Mouse (Mus musculus) testis, adult 2 months (tissue): ENCODE data around the gene Maf. TPM values are rescaled to one million over a fixed set of nuclear protein-coding genes. Genes with fewer than 3 reads are reported as not detected.

Experiments
- H3K27ac ChIP-seq: fragments of 200-500 bp; 2 replicates; pipeline ENCODE4 v1.5.1; 2012; ENCODE audit warnings: low read depth, low read length; ENCODE audit not compliant: control insufficient read depth, insufficient read depth
- H3K27me3 ChIP-seq: fragments of 200-500 bp; 2 replicates; pipeline ENCODE4 v1.6.1; 2012; ENCODE audit warnings: mild to moderate bottlenecking, low read length, moderate library complexity; ENCODE audit not compliant: control insufficient read depth, insufficient read depth
- H3K36me3 ChIP-seq: fragments of 200-500 bp; 2 replicates; pipeline ENCODE4 v1.6.1; 2012; ENCODE audit warnings: mild to moderate bottlenecking, low read length; ENCODE audit not compliant: control insufficient read depth, insufficient read depth
- H3K4me1 ChIP-seq: fragments of 200-500 bp; 2 replicates; pipeline ENCODE4 v1.6.1; 2012; ENCODE audit warnings: low read length; ENCODE audit not compliant: control insufficient read depth, insufficient read depth
- H3K4me3 ChIP-seq: fragments of 200-500 bp; 2 replicates; pipeline ENCODE4 v1.5.1; 2012; ENCODE audit warnings: low read depth, mild to moderate bottlenecking, low read length, moderate library complexity, mixed read lengths; ENCODE audit not compliant: control insufficient read depth
- CTCF ChIP-seq: fragments of 200-500 bp; IDR thresholded peaks from 2 replicates; pipeline ENCODE4 v1.5.1; 2012; ENCODE audit warnings: low read depth, mild to moderate bottlenecking, inconsistent platforms, low read length, moderate library complexity; ENCODE audit not compliant: control insufficient read depth, insufficient read depth, insufficient replicate concordance
- POLR2A ChIP-seq: fragments of 200-500 bp; IDR thresholded peaks from 2 replicates; pipeline ENCODE4 v1.6.1; 2012; ENCODE audit warnings: low read depth, mild to moderate bottlenecking, inconsistent platforms, low read length, moderate library complexity; ENCODE audit not compliant: control insufficient read depth
- polyA plus RNA-seq: library from polyadenylated mRNA; depleted of rRNA; stranded (reverse); fragments of >200 nt; gene quantifications from 2 replicates; pipeline ENCODE4 v1.2.3, GENCODE M21; 2012

Gene Maf
- polyA plus RNA-seq, 1 experiment: 1.1 TPM

DNA sequence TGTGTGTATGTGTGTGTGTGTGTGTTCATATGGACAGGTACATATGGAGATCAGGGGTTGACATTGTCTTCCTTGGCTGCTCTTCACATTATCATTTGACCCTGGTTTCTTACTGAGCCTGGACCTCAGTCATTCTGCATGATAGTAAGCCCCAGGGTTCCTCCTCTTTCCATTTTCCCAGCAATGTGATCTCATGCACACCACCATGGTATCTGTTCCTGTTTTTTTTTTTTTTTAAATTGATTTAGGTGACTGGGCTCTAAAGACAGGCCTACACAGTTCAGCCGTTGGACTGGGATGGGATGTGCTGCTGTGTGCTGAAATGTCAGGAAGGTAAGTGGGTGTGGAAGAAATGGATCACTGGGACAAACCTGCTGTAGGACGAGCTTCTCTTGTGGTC lies 35.8 kb upstream of the Maf start:
- no peak overlapping the region for H3K27ac ChIP-seq
- no peaks in the 10 kb centered on the region for H3K36me3 ChIP-seq
- H3K4me3 ChIP-seq: no peak overlapping the region
- TF ChIP-seq POLR2A (no peak), CTCF (no peak)
- no peaks in the 10 kb centered on the region; the same call in 1 of the 2 replicates for H3K4me1 ChIP-seq
- H3K27me3 ChIP-seq: no peaks in the 10 kb centered on the region

DNA sequence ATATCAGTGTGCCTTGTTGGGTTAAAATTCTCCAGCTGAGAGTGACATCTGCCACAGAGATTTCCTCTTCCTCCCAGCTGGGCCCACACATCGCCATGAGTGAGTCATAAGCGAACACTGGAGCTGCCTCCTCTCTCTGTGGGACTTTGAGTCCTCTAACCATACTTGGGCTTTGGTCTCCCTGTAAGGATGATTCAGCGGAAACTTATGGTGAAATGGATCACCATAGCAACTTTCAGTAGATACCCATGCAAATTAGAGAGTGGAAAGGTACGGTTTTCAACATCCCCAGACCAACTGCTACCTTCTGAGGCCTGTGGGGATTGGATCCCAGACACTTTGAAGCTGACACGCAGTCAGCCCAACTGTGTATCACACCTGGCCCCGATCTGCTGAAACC lies 35.1 kb upstream of the Maf start:
- Histone ChIP-seq H3K4me1 (no peaks in the 10 kb centered on the region; the same call in 1 of the 2 replicates), H3K4me3 (no peak overlapping the region), H3K27me3 (no peaks in the 10 kb centered on the region), H3K27ac (no peak overlapping the region), H3K36me3 (no peaks in the 10 kb centered on the region)
- TF ChIP-seq POLR2A: no peak
- no peak for TF ChIP-seq CTCF

DNA sequence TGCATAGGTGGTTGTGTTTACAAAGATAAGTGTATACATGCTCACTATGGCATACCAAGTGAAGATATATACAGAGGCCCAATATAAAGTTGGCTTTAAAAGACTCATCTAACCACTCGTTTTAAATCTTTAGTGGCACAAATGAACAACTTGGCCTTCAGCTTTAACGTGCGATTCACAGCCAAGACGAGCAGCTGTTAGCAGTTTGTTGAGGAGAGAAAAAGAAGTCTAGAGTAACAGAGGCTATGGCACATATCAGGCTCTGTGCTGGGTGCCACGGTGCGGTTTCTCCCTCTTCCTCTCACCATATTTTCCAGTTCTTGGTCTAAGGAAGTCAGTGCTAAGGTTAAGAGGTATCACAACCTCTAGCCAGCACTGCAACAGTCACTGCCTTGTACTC lies 34.4 kb upstream of the Maf start:
- Histone ChIP-seq H3K36me3 (no peaks in the 10 kb centered on the region), H3K27me3 (no peaks in the 10 kb centered on the region), H3K27ac (no peak overlapping the region), H3K4me3 (no peak overlapping the region), H3K4me1 (no peaks in the 10 kb centered on the region; the same call in 1 of the 2 replicates)
- TF ChIP-seq CTCF (no peak), POLR2A (no peak)

DNA sequence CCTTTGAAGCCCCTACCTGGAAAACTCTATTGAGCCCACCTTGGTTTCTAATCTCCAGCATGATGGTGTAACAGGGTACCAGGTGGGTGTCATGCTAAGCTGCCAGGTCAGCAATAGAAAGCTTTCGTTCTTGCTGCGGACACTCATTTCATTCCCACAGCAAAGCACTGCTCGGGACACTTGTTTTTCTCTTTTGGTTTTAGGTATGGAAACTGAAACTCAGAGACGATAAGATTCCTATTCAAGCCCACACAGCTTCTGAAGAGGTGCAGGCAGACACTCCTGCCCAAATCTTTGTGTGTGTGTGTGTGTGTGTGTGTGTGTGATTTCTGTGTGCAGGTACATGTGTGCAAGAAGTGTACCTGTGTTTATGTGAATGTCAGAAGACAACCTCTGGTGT lies 32.2 kb upstream of the Maf start:
- H3K27me3 ChIP-seq: no peaks in the 10 kb centered on the region
- no peak for TF ChIP-seq POLR2A
- no peak overlapping the region for H3K27ac ChIP-seq
- H3K4me3 ChIP-seq: no peak overlapping the region
- no peaks in the 10 kb centered on the region for H3K36me3 ChIP-seq
- no peaks in the 10 kb centered on the region; the same call in 1 of the 2 replicates for H3K4me1 ChIP-seq

DNA sequence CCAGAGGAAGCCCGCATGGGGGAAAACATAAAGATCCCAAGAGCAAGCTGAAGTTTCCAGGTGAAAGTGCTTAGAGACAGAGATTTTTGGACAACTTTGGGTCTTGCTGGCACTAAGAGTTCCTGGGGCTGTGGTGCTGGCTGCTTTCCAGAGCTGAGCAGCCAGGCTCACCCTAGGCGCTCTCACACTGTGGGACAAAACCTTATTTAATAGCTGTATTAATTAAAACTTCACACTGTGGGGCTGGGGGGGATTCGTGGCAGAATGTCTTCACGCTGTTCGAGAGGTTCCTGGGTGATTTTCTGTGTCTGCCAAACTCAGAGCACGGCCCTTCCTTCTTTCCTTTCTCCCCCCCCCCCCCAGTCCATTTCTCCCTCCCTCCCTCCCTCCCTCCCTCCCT lies 24.8 kb upstream of the Maf start:
- Histone ChIP-seq H3K27me3 (no peaks in the 10 kb centered on the region), H3K27ac (no peak overlapping the region), H3K36me3 (no peaks in the 10 kb centered on the region), H3K4me3 (no peak overlapping the region), H3K4me1 (no peaks in the 10 kb centered on the region)
- TF ChIP-seq CTCF (no peak), POLR2A (no peak)

DNA sequence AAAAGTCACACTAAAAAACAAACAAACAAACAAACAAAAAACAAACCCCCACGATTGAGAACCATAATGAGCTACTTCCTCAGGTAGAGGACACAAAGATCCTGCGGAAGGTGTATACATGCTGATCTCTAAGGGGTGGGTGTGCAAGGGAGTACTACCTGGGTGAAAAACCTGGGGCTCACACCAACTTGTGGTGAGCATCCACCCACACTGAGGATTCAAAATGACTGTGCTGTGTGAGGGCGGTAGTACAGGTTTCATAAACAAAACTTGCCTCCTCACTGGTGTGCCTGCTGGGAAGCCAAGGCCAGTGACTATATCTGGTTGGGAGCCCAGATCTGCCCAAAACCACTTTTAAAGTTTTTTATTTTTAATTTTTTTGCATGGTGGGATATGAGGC lies 19.2 kb upstream of the Maf start:
- Histone ChIP-seq H3K27me3 (no peaks in the 10 kb centered on the region), H3K27ac (no peak overlapping the region)
- no peak for TF ChIP-seq CTCF

DNA sequence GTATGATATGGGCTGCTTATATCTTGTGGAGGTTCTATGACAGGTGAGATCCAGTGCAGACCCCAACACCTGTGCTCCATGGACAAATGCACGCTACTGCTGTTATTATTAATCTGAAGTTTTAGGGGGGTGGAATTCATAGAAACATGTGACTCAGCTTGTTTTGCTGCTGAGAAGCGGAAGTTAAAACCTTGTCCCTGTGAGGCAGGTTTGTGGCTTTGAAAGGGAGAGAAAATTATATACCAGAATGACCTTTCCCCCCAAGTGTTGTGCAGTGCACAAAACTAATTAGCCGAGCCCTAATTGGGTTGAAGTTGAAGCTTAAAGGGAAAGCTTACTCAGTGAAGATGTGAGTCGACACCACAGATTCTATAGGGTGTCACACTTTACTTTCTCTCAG lies 18.6 kb upstream of the Maf start:
- no peak overlapping the region for H3K27ac ChIP-seq
- no peaks in the 10 kb centered on the region for H3K36me3 ChIP-seq
- no peaks in the 10 kb centered on the region for H3K27me3 ChIP-seq
- no peak for TF ChIP-seq POLR2A
- TF ChIP-seq CTCF: no peak
- no peak overlapping the region for H3K4me3 ChIP-seq
- no peaks in the 10 kb centered on the region for H3K4me1 ChIP-seq

More for the DNA sequence above, 19.2 kb upstream of the Maf start:
- no peaks in the 10 kb centered on the region for H3K4me1 ChIP-seq
- H3K36me3 ChIP-seq: no peaks in the 10 kb centered on the region
- no peak overlapping the region for H3K4me3 ChIP-seq

DNA sequence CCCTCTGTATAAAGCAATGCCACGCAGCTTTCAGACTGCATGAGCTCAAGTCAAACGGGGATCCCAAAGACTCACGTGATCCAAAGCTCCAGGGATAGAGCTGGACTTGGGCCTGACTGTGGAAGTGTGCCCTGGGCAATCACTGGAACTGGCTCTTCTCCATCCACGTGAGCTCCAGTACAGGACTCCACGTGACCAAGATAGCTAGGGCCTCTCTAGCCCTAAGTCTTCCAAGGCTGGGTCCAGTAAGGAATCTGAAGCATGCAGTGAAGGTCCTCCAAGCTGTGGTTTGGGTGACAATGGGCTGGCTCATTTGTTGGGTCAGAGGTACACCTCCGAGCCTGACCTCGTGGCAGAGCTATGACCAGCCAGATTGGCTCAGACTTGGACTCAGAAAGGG lies 11.5 kb upstream of the Maf start:
- TF ChIP-seq POLR2A: no peak
- no peak for TF ChIP-seq CTCF
- H3K27ac ChIP-seq: no peak overlapping the region
- H3K27me3 ChIP-seq: no peaks in the 10 kb centered on the region
- no peaks in the 10 kb centered on the region for H3K4me1 ChIP-seq
- no peak overlapping the region for H3K4me3 ChIP-seq
- no peaks in the 10 kb centered on the region for H3K36me3 ChIP-seq
